Mouse (Mus musculus) regulatory T cell (primary cell): Measurements from ENCODE around the gene Notch4.

ENCODE experiments used
- in situ Hi-C: fragments of 300-600 bp; cut with MboI, MseI; formaldehyde crosslinking; loops from one replicate; pipeline ENCODE4 v1.15.1; 2025; ENCODE audit warnings: high pct_unique_total_duplicates

Notch4 gene

GRCm38 (mm10) chr17:34569919-34570318 is 5.9 kb downstream of the Notch4 start:
- in situ Hi-C loops = loop anchor here (5.0 kb wide), 1 partner anchor 42 kb away; no protein-coding TSS in a partner anchor

- in situ Hi-C loops = no loop called here
Measured at GRCm38 (mm10) chr17:34571875-34572274, 7.8 kb downstream of the Notch4 start.

GRCm38 (mm10) chr17:34572361-34572760 is 8.3 kb downstream of the Notch4 start:
- in situ Hi-C loops = no loop called here

- in situ Hi-C loops = no loop called here
Measured at GRCm38 (mm10) chr17:34576577-34576976, 12.5 kb downstream of the Notch4 start.

GRCm38 (mm10) chr17:34578070-34578469 is 14.0 kb downstream of the Notch4 start:
- in situ Hi-C loops = no loop called here

GRCm38 (mm10) chr17:34582528-34582927 is 18.5 kb downstream of the Notch4 start:
- in situ Hi-C loops = no loop called here

GRCm38 (mm10) chr17:34583397-34583796 is 19.3 kb downstream of the Notch4 start:
- in situ Hi-C loops = no loop called here

GRCm38 (mm10) chr17:34583819-34584218 is 19.8 kb downstream of the Notch4 start:
- in situ Hi-C loops = no loop called here

GRCm38 (mm10) chr17:34585121-34585520 is 21.1 kb downstream of the Notch4 start:
- in situ Hi-C loops = no loop called here

GRCm38 (mm10) chr17:34585877-34586771 is 22.1 kb downstream of the Notch4 start:
- in situ Hi-C loops = no loop called here

GRCm38 (mm10) chr17:34586796-34587422 is 22.8 kb downstream of the Notch4 start:
- in situ Hi-C loops = no loop called here

- in situ Hi-C loops = no loop called here
Measured at GRCm38 (mm10) chr17:34587423-34587811, 23.3 kb downstream of the Notch4 start.

GRCm38 (mm10) chr17:34587814-34588213 is 23.7 kb downstream of the Notch4 start:
- in situ Hi-C loops = no loop called here

- in situ Hi-C loops = no loop called here
Measured at GRCm38 (mm10) chr17:34588767-34589166, 24.7 kb downstream of the Notch4 start.

GRCm38 (mm10) chr17:34589206-34589605 is 25.1 kb downstream of the Notch4 start:
- in situ Hi-C loops = no loop called here

GRCm38 (mm10) chr17:34589681-34590101 is 25.6 kb downstream of the Notch4 start, which contains the start of gene Gpsm3:
Gene Gpsm3 (plus strand): TSS chr17:34589806.
- in situ Hi-C loops = no loop called here

GRCm38 (mm10) chr17:34590154-34590987 is 26.3 kb downstream of the Notch4 start:
- in situ Hi-C loops = no loop called here

- in situ Hi-C loops = no loop called here
Measured at GRCm38 (mm10) chr17:34591029-34591993, 27.2 kb downstream of the Notch4 start, which contains the start of gene Pbx2. Gene Pbx2 (plus strand): TSS chr17:34591266.

- in situ Hi-C loops = no loop called here
Measured at GRCm38 (mm10) chr17:34591994-34592375, 27.9 kb downstream of the Notch4 start.
